Mouse (Mus musculus) forebrain, embryonic 13.5 days (tissue): ENCODE results near the gene Pir. TPM values are rescaled to one million over a fixed set of nuclear protein-coding genes. Genes with fewer than 3 reads are reported as not detected.

Experiments
- ATAC-seq: fragments of 200-750 bp; cut with Nextera tagmentation; 2 replicates; pipeline ENCODE4 v1.8.0; 2017
- H3K27ac ChIP-seq: fragments of 300-500 bp; sonication (generic); 2 replicates; pipeline ENCODE4 v1.5.1; 2015; ENCODE audit warnings: inconsistent platforms, mild to moderate bottlenecking, moderate library complexity
- H3K27me3 ChIP-seq: fragments of 300-500 bp; sonication (generic); 2 replicates; pipeline ENCODE4 v1.6.1; 2015; ENCODE audit warnings: mild to moderate bottlenecking, inconsistent platforms
- H3K36me3 ChIP-seq: fragments of 300-500 bp; sonication (generic); 2 replicates; pipeline ENCODE4 v1.6.1; 2015; ENCODE audit warnings: mild to moderate bottlenecking, inconsistent platforms; ENCODE audit not compliant: poor library complexity, severe bottlenecking
- H3K4me1 ChIP-seq: fragments of 300-500 bp; sonication (generic); 2 replicates; pipeline ENCODE4 v1.6.1; 2015; ENCODE audit warnings: inconsistent platforms
- H3K4me2 ChIP-seq: fragments of 300-500 bp; sonication (generic); 2 replicates; pipeline ENCODE4 v1.6.1; 2015; ENCODE audit warnings: inconsistent platforms, mild to moderate bottlenecking, moderate library complexity
- H3K4me3 ChIP-seq: fragments of 300-500 bp; sonication (generic); 2 replicates; pipeline ENCODE4 v1.5.1; 2015; ENCODE audit warnings: mild to moderate bottlenecking, inconsistent platforms
- H3K9ac ChIP-seq: fragments of 300-500 bp; sonication (generic); 2 replicates; pipeline ENCODE4 v1.6.1; 2015; ENCODE audit warnings: mild to moderate bottlenecking, inconsistent platforms
- H3K9me3 ChIP-seq: fragments of 300-500 bp; sonication (generic); replicated peaks from 2 replicates; pipeline ENCODE4 v1.6.1; 2016; ENCODE audit warnings: inconsistent platforms
- WGBS: fragments of 180-500 bp; shearing (Covaris S2); methylation state at CpG from one replicate; pipeline ENCODE4 v1.1.7; 2015; 5-methylcytosine and 5-hydroxymethylcytosine counted together
- polyA plus RNA-seq: library from polyadenylated mRNA; unstranded; fragments of >200 nt; fragmentation: Nextera tagmentation; extraction: Ambion mirVana; gene quantifications from 2 replicates; pipeline ENCODE4 v1.2.1, GENCODE M21; 2015

Gene Pir
- 3.8 and 4.1 TPM in 2 replicates for polyA plus RNA-seq

DNA sequence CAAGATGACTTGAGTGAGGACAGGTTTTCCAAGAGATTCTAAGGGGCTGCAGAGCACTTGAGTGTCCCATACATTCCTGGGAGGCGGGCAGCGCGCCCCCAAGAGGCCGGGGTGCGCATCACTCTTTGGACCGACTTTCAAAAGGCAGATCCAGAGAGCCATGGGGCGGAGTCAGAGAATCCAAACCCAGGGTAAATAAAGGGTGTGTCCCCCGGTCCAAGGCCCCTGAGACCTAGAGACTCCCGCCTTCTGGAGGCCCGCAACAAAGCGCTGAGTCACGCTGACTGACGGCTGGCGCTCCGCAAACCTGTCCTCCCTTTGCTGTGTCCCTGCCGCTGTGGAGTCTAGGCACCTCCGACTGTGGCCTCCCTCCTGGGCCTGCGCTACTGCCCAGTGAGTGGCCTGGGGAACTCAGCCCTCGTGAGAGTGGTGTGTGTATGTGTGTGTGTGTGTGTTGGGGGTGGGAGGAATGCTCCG lies at the start of gene Pir:
Pir (plus strand) TSS at position 87 of the 477 bp plus-strand sequence.
- Histone ChIP-seq H3K36me3 (no peaks in the 10 kb centered on the region), H3K4me3 (peak within 1 kb of the TSS; percentile 36), H3K4me1 (no peaks in the 10 kb centered on the region), H3K27ac (no peak within 1 kb of the TSS), H3K9ac (peak within 1 kb of the TSS; percentile 57), H3K27me3 (0 out of 2 replicates have a peak, but pooled peaks cover 2% of the 10 kb centered on the region), H3K4me2 (peak within 1 kb of the TSS; percentile 58), H3K9me3 (no peaks in the 10 kb centered on the region)
- WGBS = 14% methylated on average over 20 of the region's 20 CpGs
- ATAC-seq = peak; percentile 87

- no peak overlapping the region for H3K4me2 ChIP-seq
- H3K9me3 ChIP-seq = no peaks in the 10 kb centered on the region
- H3K4me1 ChIP-seq = no peaks in the 10 kb centered on the region
- H3K27me3 ChIP-seq = no peaks in the 10 kb centered on the region
- no peak overlapping the region for H3K27ac ChIP-seq
- no peaks in the 10 kb centered on the region for H3K36me3 ChIP-seq
- no peak overlapping the region for H3K4me3 ChIP-seq
- 65% methylated on average over 2 of the region's 2 CpGs for WGBS
- H3K9ac ChIP-seq = no peak overlapping the region
- no peak for ATAC-seq
Observed at GRCm38 (mm10) chrX:164221989-164222388, 47.2 kb upstream of the Pir start.

GRCm38 (mm10) chrX:164233380-164233779 lies 35.8 kb upstream of the Pir start:
- Histone ChIP-seq H3K4me3 (no peak overlapping the region), H3K9me3 (no peaks in the 10 kb centered on the region), H3K36me3 (no peaks in the 10 kb centered on the region), H3K4me1 (no peaks in the 10 kb centered on the region), H3K27me3 (no peaks in the 10 kb centered on the region), H3K27ac (no peak overlapping the region), H3K9ac (no peak overlapping the region), H3K4me2 (no peak overlapping the region)
- ATAC-seq = no peak
- WGBS = 55% methylated on average over 8 of the region's 8 CpGs

DNA sequence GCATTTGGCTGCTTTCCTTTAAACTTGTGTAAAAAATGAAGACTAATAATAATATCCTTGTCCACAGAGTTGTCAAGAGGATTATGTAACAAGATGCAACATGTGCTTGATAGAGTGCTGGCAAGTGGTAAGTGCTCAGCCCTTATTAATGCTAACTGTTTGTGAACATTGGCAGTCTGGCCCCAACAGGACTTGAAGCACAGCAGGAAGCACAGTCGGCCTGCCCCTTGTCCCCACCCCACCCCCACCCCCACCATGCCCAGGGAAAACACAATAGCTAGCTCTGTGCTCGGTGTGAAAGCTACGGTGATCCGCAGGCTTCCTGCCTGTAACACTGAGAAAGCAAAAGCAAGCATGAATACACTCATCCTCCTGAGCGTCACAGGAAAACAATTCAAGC lies 23.5 kb upstream of the Pir start:
- no peaks in the 10 kb centered on the region for H3K9me3 ChIP-seq
- peak overlapping the region; percentile 32 for H3K4me2 ChIP-seq
- H3K27ac ChIP-seq = no peak overlapping the region
- no peaks in the 10 kb centered on the region for H3K36me3 ChIP-seq
- peak; percentile 59; the same call in 1 of the 2 replicates for ATAC-seq
- H3K9ac ChIP-seq = no peak overlapping the region
- WGBS = 29% methylated on average over 5 of the region's 5 CpGs
- peaks cover 8% of the 10 kb centered on the region; the same call in 1 of the 2 replicates for H3K27me3 ChIP-seq
- H3K4me1 ChIP-seq = 0 out of 2 replicates have a peak, but pooled peaks cover 5% of the 10 kb centered on the region
- H3K4me3 ChIP-seq = no peak overlapping the region

DNA sequence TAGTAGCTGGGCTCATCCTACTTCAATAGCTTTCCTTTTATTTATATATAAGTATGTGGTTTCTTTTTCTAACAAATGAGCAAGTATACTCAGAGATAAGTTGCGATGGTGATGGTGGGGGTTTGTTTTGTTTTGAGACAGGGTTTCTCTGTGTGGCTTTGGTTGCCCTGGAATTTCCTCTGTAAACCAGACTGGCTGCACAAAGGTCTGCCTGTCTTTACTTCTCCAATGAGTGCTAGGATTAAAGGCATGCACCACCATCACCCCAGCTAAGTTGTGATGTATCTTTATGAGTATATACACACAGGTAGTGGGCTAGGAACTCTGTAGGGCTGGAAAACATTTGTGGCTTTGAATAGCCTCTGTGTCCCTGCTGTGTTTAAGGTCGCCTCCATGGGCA lies 22.4 kb upstream of the Pir start:
- Histone ChIP-seq H3K9me3 (no peaks in the 10 kb centered on the region), H3K4me2 (no peak overlapping the region), H3K27me3 (peaks cover 8% of the 10 kb centered on the region; the same call in 1 of the 2 replicates), H3K4me1 (0 out of 2 replicates have a peak, but pooled peaks cover 5% of the 10 kb centered on the region), H3K4me3 (no peak overlapping the region), H3K9ac (no peak overlapping the region), H3K27ac (no peak overlapping the region), H3K36me3 (no peaks in the 10 kb centered on the region)
- WGBS = 60% methylated on average over 2 of the region's 2 CpGs
- no peak for ATAC-seq

- no peaks in the 10 kb centered on the region for H3K36me3 ChIP-seq
- H3K27ac ChIP-seq = no peak overlapping the region
- no peak for ATAC-seq
- H3K4me1 ChIP-seq = no peaks in the 10 kb centered on the region
- H3K27me3 ChIP-seq = no peaks in the 10 kb centered on the region; the same call in 1 of the 2 replicates
- no peaks in the 10 kb centered on the region for H3K9me3 ChIP-seq
- no peak overlapping the region for H3K4me2 ChIP-seq
- no peak overlapping the region for H3K4me3 ChIP-seq
- H3K9ac ChIP-seq = no peak overlapping the region
- WGBS = 87% methylated on average over 3 of the region's 3 CpGs
Observed at GRCm38 (mm10) chrX:164256527-164256926, 12.6 kb upstream of the Pir start.

DNA sequence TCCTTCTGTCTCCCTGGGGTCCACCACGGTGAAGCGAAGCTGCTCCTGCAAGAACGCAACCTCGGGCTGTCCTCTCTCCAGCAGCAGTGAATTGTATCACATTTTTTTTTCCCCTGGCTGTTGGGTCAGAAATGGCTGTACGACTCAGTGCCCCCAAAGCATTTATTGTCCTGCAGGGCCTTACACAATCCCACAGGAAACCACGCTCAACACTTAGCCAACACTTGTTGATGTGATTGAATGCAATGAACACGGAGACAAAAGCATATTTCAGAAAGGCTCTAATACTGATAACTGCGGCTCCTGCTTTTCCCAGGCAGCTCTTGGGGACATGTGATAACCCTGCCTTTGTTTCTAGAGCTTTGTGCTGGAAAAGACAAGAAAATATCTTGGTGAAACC lies 11.1 kb upstream of the Pir start, which contains the start of gene Bmx:
Bmx (minus strand) TSS at position 137 of the 400 bp plus-strand sequence.
- H3K36me3 ChIP-seq = no peaks in the 10 kb centered on the region
- no peak within 1 kb of the TSS for H3K4me3 ChIP-seq
- no peaks in the 10 kb centered on the region for H3K4me1 ChIP-seq
- ATAC-seq = no peak
- no peaks in the 10 kb centered on the region for H3K9me3 ChIP-seq
- no peak within 1 kb of the TSS for H3K9ac ChIP-seq
- H3K27ac ChIP-seq = no peak within 1 kb of the TSS
- no peak within 1 kb of the TSS for H3K4me2 ChIP-seq
- WGBS = 75% methylated on average over 8 of the region's 8 CpGs
- no peaks in the 10 kb centered on the region; the same call in 1 of the 2 replicates for H3K27me3 ChIP-seq

DNA sequence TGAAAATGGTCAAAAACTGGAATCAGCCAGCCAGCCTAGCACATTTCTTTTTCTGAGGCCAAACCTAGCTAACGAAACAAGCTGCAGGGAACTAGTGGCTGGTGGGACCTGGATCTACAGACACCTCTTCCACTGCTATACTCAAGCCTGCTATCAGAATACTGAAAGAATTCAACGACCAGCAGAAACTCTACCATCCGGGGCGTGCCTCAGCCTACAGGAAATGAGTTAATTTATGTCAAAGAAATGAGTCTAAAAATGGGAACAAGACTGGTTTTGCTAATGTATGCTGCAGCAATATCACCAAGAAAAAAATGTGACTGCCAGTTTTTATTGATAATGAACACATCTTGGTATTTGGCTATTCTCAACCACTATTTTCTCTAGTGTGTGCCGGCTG lies 10.5 kb upstream of the Pir start:
- Histone ChIP-seq H3K36me3 (no peaks in the 10 kb centered on the region), H3K4me3 (no peak overlapping the region), H3K27ac (no peak overlapping the region), H3K27me3 (no peaks in the 10 kb centered on the region; the same call in 1 of the 2 replicates), H3K9me3 (no peaks in the 10 kb centered on the region), H3K9ac (no peak overlapping the region), H3K4me2 (no peak overlapping the region), H3K4me1 (no peaks in the 10 kb centered on the region)
- WGBS = 90% methylated on average over 5 of the region's 5 CpGs
- no peak for ATAC-seq

DNA sequence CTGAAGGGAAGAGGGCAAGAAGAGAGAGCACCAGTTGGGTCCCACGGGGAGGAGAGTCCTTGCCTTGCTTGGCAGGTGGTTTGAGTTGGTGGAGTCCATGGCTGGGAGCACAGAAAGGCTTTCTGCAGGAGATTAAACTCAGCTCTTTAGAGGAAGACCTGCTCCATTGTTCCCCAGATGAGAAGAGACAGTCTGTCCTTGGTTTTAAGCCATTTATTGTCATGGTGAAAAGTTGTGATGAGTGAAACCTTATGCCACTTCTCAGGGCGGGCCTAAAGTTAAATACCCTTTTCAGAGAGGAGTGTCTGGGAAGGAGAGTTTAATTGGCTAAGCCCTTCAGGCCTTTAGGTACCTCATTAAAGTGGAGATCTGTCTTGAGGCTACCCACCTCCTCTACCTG lies 6.9 kb upstream of the Pir start:
- Histone ChIP-seq H3K27ac (no peak overlapping the region), H3K36me3 (no peaks in the 10 kb centered on the region), H3K4me1 (no peaks in the 10 kb centered on the region), H3K4me2 (no peak overlapping the region), H3K9ac (no peak overlapping the region), H3K4me3 (no peak overlapping the region), H3K27me3 (peaks cover 2% of the 10 kb centered on the region; the same call in 1 of the 2 replicates), H3K9me3 (no peaks in the 10 kb centered on the region)
- no peak for ATAC-seq
- 46% methylated on average over 2 of the region's 2 CpGs for whole genome bisulfite sequencing

- H3K4me1 ChIP-seq = no peaks in the 10 kb centered on the region
- H3K9me3 ChIP-seq = no peaks in the 10 kb centered on the region
- no peaks in the 10 kb centered on the region for H3K36me3 ChIP-seq
- no peak overlapping the region for H3K9ac ChIP-seq
- no peak overlapping the region for H3K4me3 ChIP-seq
- no peak overlapping the region for H3K27ac ChIP-seq
- H3K4me2 ChIP-seq = no peak overlapping the region
- ATAC-seq = no peak; the same call in 1 of the 2 replicates
- 0 out of 2 replicates have a peak, but pooled peaks cover 2% of the 10 kb centered on the region for H3K27me3 ChIP-seq
- 31% methylated on average over 1 of the region's 1 CpGs for WGBS
Observed at GRCm38 (mm10) chrX:164264861-164265260, 4.3 kb upstream of the Pir start.

- no peaks in the 10 kb centered on the region for H3K27me3 ChIP-seq
- no peak overlapping the region for H3K9ac ChIP-seq
- H3K9me3 ChIP-seq = no peaks in the 10 kb centered on the region
- H3K27ac ChIP-seq = no peak overlapping the region
- H3K4me3 ChIP-seq = no peak overlapping the region
- no peaks in the 10 kb centered on the region for H3K4me1 ChIP-seq
- H3K36me3 ChIP-seq = no peaks in the 10 kb centered on the region
- no peak for ATAC-seq
- H3K4me2 ChIP-seq = no peak overlapping the region
- WGBS = 92% methylated on average over 3 of the region's 3 CpGs
Observed at GRCm38 (mm10) chrX:164270603-164271002, 1.4 kb downstream of the Pir start.

GRCm38 (mm10) chrX:164275536-164275935 lies 6.4 kb downstream of the Pir start:
- Histone ChIP-seq H3K27ac (no peak overlapping the region), H3K4me2 (no peak overlapping the region), H3K4me3 (no peak overlapping the region), H3K36me3 (no peaks in the 10 kb centered on the region), H3K9ac (no peak overlapping the region), H3K4me1 (no peaks in the 10 kb centered on the region), H3K27me3 (no peaks in the 10 kb centered on the region), H3K9me3 (no peaks in the 10 kb centered on the region)
- 45% methylated on average over 3 of the region's 3 CpGs for WGBS
- ATAC-seq = no peak
